Mouse (Mus musculus) C2C12 (cell line): Measurements from ENCODE around the gene Mapk7. TPM values are rescaled to one million over a fixed set of nuclear protein-coding genes. Genes with fewer than 3 reads are reported as not detected.
A peak's percentile ranks its signal among the peaks of the same experiment; 100 is the strongest.

Experiments
- H3K27me3 ChIP-seq: one replicate; pipeline ENCODE4 v1.6.1; 2011; ENCODE audit not compliant: control insufficient read depth, insufficient read depth, insufficient read length
- H3K36me3 ChIP-seq: one replicate; pipeline ENCODE4 v1.6.1; 2011; ENCODE audit not compliant: control insufficient read depth, insufficient read depth
- H3K4me3 ChIP-seq: one replicate; pipeline ENCODE4 v1.5.1; 2011; ENCODE audit warnings: mild to moderate bottlenecking, control low read depth; ENCODE audit not compliant: poor library complexity, insufficient read depth, severe bottlenecking
- H3K79me2 ChIP-seq: one replicate; pipeline ENCODE4 v1.6.1; 2011; ENCODE audit not compliant: control insufficient read depth, insufficient read depth
- H3K79me3 ChIP-seq: one replicate; pipeline ENCODE4 v1.6.1; 2011; ENCODE audit warnings: low read depth, control low read depth
- H3ac ChIP-seq: one replicate; pipeline ENCODE3; 2011; ENCODE audit warnings: low read depth; ENCODE audit not compliant: control insufficient read depth, insufficient read length
- CEBPB ChIP-seq: IDR thresholded peaks from one replicate; pipeline ENCODE4 v1.6.1; 2011; ENCODE audit warnings: low read depth, mild to moderate bottlenecking, control low read depth, moderate library complexity
- CTCF ChIP-seq: IDR thresholded peaks from one replicate; pipeline ENCODE4 v1.5.1; 2011; ENCODE audit not compliant: control insufficient read depth, insufficient read depth, insufficient read length
- FOSL1 ChIP-seq: IDR thresholded peaks from one replicate; pipeline ENCODE4 v1.8.0; 2011; ENCODE audit warnings: mild to moderate bottlenecking, low read length; ENCODE audit not compliant: poor library complexity, insufficient read depth, severe bottlenecking
- MAX ChIP-seq: IDR thresholded peaks from one replicate; pipeline ENCODE4 v1.6.1; 2011; ENCODE audit warnings: mild to moderate bottlenecking, control low read depth
- MYOD1 ChIP-seq: IDR thresholded peaks from one replicate; pipeline ENCODE4 v1.6.1; 2011; ENCODE audit warnings: low read depth; ENCODE audit not compliant: control insufficient read depth, insufficient read length
- MYOG ChIP-seq: IDR thresholded peaks from one replicate; pipeline ENCODE4 v1.6.1; 2011; ENCODE audit not compliant: control insufficient read depth, insufficient read length; ENCODE audit errors: extremely low read depth
- USF1 ChIP-seq: IDR thresholded peaks from one replicate; pipeline ENCODE4 v1.6.1; 2011; ENCODE audit warnings: low read depth, mild to moderate bottlenecking, control low read depth, moderate library complexity
- polyA plus RNA-seq: library from polyadenylated mRNA; unstranded; fragments of >200 nt; fragmentation: generic; extraction: Trizol; gene quantifications from one replicate; pipeline ENCODE4 v1.2.1, GENCODE M21; 2012; ENCODE audit warnings: missing spikeins

Mapk7 gene
- polyA plus RNA-seq, 1 experiment: 21.3 TPM

DNA sequence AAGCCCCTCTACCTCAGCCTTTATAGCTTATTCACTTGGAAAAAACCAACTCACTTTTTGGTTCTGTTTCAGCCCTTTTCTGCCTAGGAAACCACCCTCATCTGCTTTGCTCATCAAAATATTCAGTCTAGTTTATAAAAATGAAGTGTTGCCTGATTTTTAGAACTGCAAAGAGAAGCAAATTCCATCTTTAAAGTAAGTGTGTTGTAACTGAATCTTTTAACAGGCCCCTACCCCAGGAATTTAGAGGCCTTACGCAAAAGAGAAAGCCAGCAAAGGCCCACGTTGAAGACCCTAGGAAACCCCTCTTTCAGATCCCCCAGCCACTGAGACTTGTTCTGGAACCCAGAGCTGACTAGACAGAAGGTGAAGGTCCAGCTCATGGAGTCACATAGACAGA is 30.1 kb downstream of the Mapk7 start:
- TF ChIP-seq MYOD1 (no peak), MAX (no peak), MYOG (no peak), FOSL1 (no peak), CTCF (no peak), USF1 (no peak), CEBPB (no peak)
- Histone ChIP-seq H3K79me2 (no peaks in the 10 kb centered on the region), H3K4me3 (no peak overlapping the region), H3K36me3 (no peaks in the 10 kb centered on the region), H3ac (no peak overlapping the region), H3K27me3 (peaks cover 35% of the 10 kb centered on the region), H3K79me3 (no peaks in the 10 kb centered on the region)

DNA sequence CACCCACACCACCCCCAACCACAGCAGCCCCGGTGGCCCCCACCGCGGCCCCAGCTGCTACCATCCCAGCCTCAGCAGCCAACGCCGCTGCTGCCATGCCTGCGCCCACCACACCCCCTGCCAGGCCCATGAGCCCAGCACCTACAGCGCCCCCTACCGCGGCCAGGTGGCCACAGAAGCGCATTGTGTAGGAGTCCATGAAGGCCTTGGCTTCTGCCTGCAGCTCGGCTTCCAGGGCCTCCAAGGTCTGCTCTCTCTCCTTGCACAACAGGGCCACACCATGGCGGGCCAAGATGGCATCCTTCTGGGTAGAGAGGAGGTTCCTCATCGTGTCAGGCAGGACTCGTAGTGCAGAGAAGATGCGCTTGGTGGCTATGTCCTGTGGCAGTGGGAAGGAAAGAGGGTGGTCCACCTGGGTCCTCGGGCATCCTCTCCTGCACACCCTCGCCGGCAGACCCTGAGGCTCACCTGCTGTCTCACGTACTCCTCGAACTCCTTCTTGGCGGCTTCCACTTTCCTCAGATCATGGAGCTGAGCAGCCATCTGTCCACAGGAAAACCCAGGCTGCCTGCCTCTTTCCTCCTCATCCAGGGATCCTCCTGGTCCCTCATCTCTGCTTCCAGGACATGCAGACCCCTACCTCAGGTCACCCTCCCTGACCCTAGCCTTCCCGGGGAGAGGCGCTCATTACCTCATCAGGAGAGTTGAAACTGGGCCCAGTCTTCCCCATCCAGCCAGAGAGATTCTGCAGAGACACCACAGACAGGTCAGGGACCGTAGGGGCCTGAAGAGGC is 44.5 kb downstream of the Mapk7 start:
- Histone ChIP-seq H3K27me3 (peaks cover 44% of the 10 kb centered on the region), H3K4me3 (no peak overlapping the region), H3K79me2 (no peaks in the 10 kb centered on the region), H3ac (no peak overlapping the region), H3K36me3 (no peaks in the 10 kb centered on the region), H3K79me3 (no peaks in the 10 kb centered on the region)
- TF ChIP-seq MYOD1: no peak
- TF ChIP-seq CTCF: peak; percentile 1

DNA sequence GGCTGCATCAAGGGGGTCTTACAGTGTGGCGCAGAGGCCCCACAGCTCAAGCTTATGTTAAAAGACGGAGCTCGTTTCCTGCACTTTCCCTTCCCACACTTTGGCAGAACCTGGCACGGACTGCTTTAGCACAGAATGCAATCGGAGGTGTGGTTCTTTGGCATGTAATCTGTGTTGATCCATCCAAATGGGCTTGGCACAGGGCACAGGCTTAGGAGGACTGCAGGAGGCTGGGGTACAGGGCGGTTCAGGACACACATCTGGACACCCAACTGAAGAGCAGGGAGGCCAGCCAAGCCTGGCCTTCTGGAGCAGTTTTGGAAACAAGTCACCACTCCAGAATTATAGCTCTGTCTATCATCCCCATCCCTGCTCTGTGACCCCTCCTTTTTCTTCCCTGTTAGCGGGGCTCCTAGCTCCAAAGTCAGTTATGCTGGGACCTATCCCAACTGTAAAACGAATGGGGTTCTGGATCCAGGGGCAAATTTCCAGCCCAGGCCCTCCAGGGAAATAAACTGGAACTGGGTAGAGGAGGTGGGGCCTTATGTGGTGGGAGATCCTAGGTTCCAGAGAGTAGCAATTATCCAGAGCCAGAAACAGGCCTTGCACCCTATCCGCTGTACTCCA is 45.5 kb downstream of the Mapk7 start:
- H3K79me2 ChIP-seq: no peaks in the 10 kb centered on the region
- no peaks in the 10 kb centered on the region for H3K36me3 ChIP-seq
- no peak for TF ChIP-seq USF1
- no peak for TF ChIP-seq FOSL1
- no peak for TF ChIP-seq CTCF
- TF ChIP-seq CEBPB: no peak
- no peak for TF ChIP-seq MYOG
- TF ChIP-seq MAX: no peak
- TF ChIP-seq MYOD1: no peak
- H3ac ChIP-seq: no peak overlapping the region
- no peak overlapping the region for H3K4me3 ChIP-seq
- no peaks in the 10 kb centered on the region for H3K79me3 ChIP-seq
- H3K27me3 ChIP-seq: peaks cover 47% of the 10 kb centered on the region

DNA sequence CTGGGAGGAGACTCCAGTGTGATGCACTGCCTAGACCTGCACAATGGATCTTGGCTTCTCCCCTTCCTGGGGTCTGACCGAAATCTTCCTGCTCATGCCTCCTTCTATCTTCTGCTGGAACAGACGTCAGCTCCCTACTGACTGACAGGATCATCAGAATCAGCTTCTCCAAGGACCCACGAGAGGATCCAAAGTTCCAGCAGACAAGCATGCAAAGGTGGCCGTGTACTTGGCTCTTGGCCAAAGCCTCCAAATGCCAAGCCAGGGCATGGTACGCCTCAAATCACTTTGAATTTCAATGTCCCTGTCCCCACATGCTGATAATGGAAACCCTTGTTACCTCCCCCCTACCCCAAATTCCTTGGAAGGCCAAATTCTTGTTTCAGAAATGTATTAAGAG is 46.2 kb downstream of the Mapk7 start:
- Histone ChIP-seq H3ac (no peak overlapping the region), H3K79me3 (no peaks in the 10 kb centered on the region), H3K79me2 (no peaks in the 10 kb centered on the region), H3K27me3 (peaks cover 47% of the 10 kb centered on the region), H3K4me3 (no peak overlapping the region), H3K36me3 (no peaks in the 10 kb centered on the region)
- no peak for TF ChIP-seq MYOG
- TF ChIP-seq MYOD1: no peak
- TF ChIP-seq MAX: no peak
- no peak for TF ChIP-seq USF1
- no peak for TF ChIP-seq CTCF
- no peak for TF ChIP-seq FOSL1
- no peak for TF ChIP-seq CEBPB

DNA sequence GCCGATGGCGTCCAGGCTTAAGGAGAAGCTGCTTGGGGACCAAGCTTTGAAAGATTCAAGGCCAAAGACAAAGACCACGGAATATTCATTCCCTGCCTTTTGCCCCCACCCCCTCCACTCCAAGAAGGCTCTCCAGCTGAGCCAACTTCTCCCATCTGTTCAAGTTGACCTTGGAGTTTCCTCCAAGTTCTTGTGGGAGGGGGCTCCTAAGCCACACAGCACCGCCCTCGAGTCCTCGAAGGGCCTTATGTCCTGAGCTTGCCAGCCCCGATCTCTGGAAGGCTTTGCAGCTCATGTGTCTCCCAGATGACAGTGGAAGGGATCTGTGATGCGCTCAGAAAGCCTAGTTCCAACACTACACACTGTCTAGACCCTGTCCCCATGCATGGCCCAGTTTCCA is 46.9 kb downstream of the Mapk7 start:
- Histone ChIP-seq H3ac (no peak overlapping the region), H3K4me3 (no peak overlapping the region), H3K79me3 (no peaks in the 10 kb centered on the region), H3K36me3 (no peaks in the 10 kb centered on the region), H3K27me3 (peaks cover 43% of the 10 kb centered on the region), H3K79me2 (no peaks in the 10 kb centered on the region)
- no peak for TF ChIP-seq CEBPB
- no peak for TF ChIP-seq FOSL1
- no peak for TF ChIP-seq USF1
- TF ChIP-seq MYOG: no peak
- TF ChIP-seq CTCF: no peak
- no peak for TF ChIP-seq MAX
- no peak for TF ChIP-seq MYOD1
